Mouse (Mus musculus) stomach, embryonic 14.5 days (tissue): ENCODE measurements at regions not wholly inside any gene's neighbourhood (a gene's known extent, or its start where the extent isn't known, plus 50 kb on each side); places are given as distances from the start of the nearest gene placed in this dataset.

Experiments used
- ATAC-seq: fragments of 200-750 bp; cut with Nextera tagmentation; 2 replicates; pipeline ENCODE4 v1.8.0; 2017; ENCODE audit warnings: low read depth, moderate TSS enrichment; ENCODE audit not compliant: insufficient number of reproducible peaks, insufficient read depth, low FRiP score
- H3K27ac ChIP-seq: fragments of 300-500 bp; sonication (generic); 2 replicates; pipeline ENCODE4 v1.5.1; 2014; ENCODE audit warnings: mild to moderate bottlenecking, low read length, moderate library complexity, mixed read lengths
- H3K27me3 ChIP-seq: fragments of 300-500 bp; sonication (generic); 2 replicates; pipeline ENCODE4 v1.6.1; 2014; ENCODE audit warnings: low read length, control low read depth, mixed read lengths; ENCODE audit not compliant: control insufficient read depth, insufficient read depth
- H3K36me3 ChIP-seq: fragments of 300-500 bp; sonication (generic); 2 replicates; pipeline ENCODE4 v1.6.1; 2014; ENCODE audit warnings: mild to moderate bottlenecking, control low read depth, low read length, moderate library complexity, mixed read lengths; ENCODE audit not compliant: control insufficient read depth, insufficient read depth
- H3K4me1 ChIP-seq: fragments of 300-500 bp; sonication (generic); 2 replicates; pipeline ENCODE4 v1.6.1; 2014; ENCODE audit warnings: low read length, control low read depth, mixed read lengths; ENCODE audit not compliant: control insufficient read depth, insufficient read depth
- H3K4me2 ChIP-seq: fragments of 300-500 bp; sonication (generic); replicated peaks from 2 replicates; pipeline ENCODE4 v1.6.1; 2014; ENCODE audit warnings: low read depth, low read length, control low read depth
- H3K4me3 ChIP-seq: fragments of 300-500 bp; sonication (generic); 2 replicates; pipeline ENCODE4 v1.5.1; 2014; ENCODE audit warnings: low read depth, low read length, control low read depth
- H3K9ac ChIP-seq: fragments of 300-500 bp; sonication (generic); replicated peaks from 2 replicates; pipeline ENCODE4 v1.6.1; 2014; ENCODE audit warnings: low read depth, mild to moderate bottlenecking, control low read depth, low read length, moderate library complexity, mixed read lengths
- H3K9me3 ChIP-seq: fragments of 300-500 bp; sonication (generic); 2 replicates; pipeline ENCODE4 v1.6.1; 2016; ENCODE audit warnings: low read depth, low read length, control low read depth; ENCODE audit not compliant: control insufficient read depth
- WGBS: fragments of 180-500 bp; shearing (Covaris S2); extraction: QIAGEN DNeasy Blood & Tissue Kit; methylation state at CpG from one replicate; pipeline ENCODE4 v1.1.7; 2014; 5-methylcytosine and 5-hydroxymethylcytosine counted together

DNA sequence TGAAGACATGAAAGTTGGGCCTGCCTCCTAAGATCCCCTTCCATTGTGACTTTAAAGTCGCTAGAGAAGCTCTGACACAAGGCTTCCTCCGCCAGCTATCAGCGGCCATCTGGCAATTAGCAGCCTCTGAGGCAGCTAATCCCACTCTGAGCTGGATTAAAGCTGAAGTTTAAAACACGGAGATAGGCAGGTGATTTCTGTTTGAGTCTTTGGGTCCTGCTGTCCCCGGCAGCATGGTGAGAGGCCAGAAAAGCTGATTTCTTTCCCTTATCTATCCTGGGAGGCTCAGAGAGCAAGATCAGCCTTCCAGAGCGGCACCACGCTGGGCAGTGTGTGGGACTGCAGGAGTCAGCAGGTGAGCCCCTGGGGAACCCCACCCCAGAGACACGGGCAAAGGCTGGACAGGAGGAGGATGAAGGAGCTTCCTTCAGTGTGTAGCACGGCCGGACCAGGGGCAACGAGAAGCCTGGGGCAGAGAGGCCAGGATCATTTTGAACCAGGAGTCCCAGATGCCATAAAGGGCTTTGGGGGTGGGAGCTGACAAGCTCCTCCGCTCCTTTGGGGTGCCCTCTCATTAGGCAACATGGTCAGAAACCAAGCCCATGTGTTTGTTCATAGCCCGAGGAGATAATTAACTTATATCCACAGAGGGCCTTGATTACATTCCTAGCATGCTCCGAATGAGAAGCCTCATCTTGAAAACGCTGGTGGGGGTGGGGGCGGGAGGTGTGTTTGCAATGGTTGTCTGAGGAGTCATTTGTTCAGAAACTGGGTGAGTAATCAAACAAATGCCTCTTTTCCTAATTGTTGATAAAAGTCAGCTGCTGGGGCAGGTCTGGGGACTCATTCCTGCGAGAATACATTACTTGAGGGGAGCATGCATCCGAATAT, 432.8 kb upstream of the Klhl29 start:
- Histone ChIP-seq H3K36me3 (no peaks in the 10 kb centered on the region), H3K4me2 (no peak overlapping the region), H3K4me3 (no peak overlapping the region), H3K4me1 (no peaks in the 10 kb centered on the region), H3K27ac (no peak overlapping the region), H3K27me3 (no peaks in the 10 kb centered on the region), H3K9ac (no peak overlapping the region; the same call in 1 of the 2 replicates), H3K9me3 (no peaks in the 10 kb centered on the region)
- 21% methylated on average over 18 of the region's 18 CpGs for WGBS
- ATAC-seq = no peak

- no peak for ATAC-seq
- H3K4me1 ChIP-seq = no peaks in the 10 kb centered on the region
- no peak overlapping the region for H3K4me2 ChIP-seq
- no peaks in the 10 kb centered on the region for H3K36me3 ChIP-seq
- H3K4me3 ChIP-seq = no peak overlapping the region
- WGBS = 66% methylated on average over 2 of the region's 2 CpGs
- no peaks in the 10 kb centered on the region for H3K27me3 ChIP-seq
- H3K9ac ChIP-seq = no peak overlapping the region
- H3K9me3 ChIP-seq = no peaks in the 10 kb centered on the region
- no peak overlapping the region for H3K27ac ChIP-seq
These were observed 430.2 kb upstream of the Klhl29 start for GRCm38 (mm10) chr12:5805731-5806130.

DNA sequence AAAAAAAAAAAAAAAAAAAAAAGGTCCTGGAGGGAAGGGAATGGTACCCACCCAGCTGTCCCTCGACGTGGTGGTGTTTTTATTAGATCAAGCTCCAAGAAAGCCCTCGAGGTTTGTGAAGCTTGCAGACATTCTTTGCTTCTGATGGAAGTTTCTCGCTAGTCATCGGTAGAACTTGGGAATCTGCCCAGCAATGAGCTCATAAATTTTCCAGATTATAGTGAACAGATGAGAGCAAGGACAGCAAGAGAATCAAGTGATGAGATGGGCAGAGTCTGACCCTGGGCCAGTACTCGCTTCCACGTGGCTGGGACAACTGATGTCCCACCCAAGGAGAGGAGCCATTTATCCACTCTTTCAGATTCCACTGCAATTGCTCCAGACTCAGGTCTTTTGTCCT, 417.6 kb upstream of the Klhl29 start:
- ATAC-seq = no peak
- H3K4me3 ChIP-seq = no peak overlapping the region
- H3K4me2 ChIP-seq = no peak overlapping the region
- H3K4me1 ChIP-seq = no peaks in the 10 kb centered on the region
- H3K27ac ChIP-seq = no peak overlapping the region
- 57% methylated on average over 7 of the region's 7 CpGs for WGBS
- H3K9ac ChIP-seq = no peak overlapping the region
- H3K36me3 ChIP-seq = no peaks in the 10 kb centered on the region
- H3K9me3 ChIP-seq = no peaks in the 10 kb centered on the region
- H3K27me3 ChIP-seq = no peaks in the 10 kb centered on the region

GRCm38 (mm10) chr12:5787074-5787813, 411.8 kb upstream of the Klhl29 start:
- Histone ChIP-seq H3K9ac (no peak overlapping the region), H3K4me1 (no peaks in the 10 kb centered on the region), H3K36me3 (no peaks in the 10 kb centered on the region), H3K27ac (no peak overlapping the region), H3K4me3 (no peak overlapping the region), H3K4me2 (no peak overlapping the region), H3K9me3 (no peaks in the 10 kb centered on the region), H3K27me3 (no peaks in the 10 kb centered on the region)
- 59% methylated on average over 7 of the region's 7 CpGs for WGBS
- no peak for ATAC-seq

- ATAC-seq = no peak
These were observed 405.8 kb upstream of the Klhl29 start for GRCm38 (mm10) chr12:5781276-5781675.

DNA sequence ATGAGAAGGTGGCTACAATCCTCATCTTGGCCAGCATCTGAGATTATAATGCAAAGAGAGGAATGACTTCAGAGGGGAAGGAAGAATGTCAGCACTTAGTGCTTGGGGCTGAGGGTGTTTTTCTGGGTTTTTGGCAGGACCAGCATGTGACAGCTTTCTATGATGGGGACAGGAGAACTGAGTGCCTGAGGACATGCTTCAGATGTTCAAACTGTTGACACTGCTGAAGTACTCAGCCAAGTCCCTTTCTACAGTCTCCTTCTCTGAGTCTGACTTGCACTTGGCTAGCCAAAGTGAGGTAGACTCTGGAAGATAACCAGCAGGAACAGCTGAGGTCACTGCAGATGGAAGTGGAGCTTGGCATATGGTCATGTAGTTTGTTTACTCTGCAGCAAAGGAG, 402.1 kb upstream of the Klhl29 start:
- Histone ChIP-seq H3K36me3 (no peaks in the 10 kb centered on the region), H3K4me2 (no peak overlapping the region), H3K9ac (no peak overlapping the region), H3K4me1 (no peaks in the 10 kb centered on the region), H3K27ac (no peak overlapping the region), H3K9me3 (no peaks in the 10 kb centered on the region), H3K4me3 (no peak overlapping the region), H3K27me3 (no peaks in the 10 kb centered on the region)
- no peak for ATAC-seq

More at GRCm38 (mm10) chr12:5781276-5781675, 405.8 kb upstream of the Klhl29 start:
- Histone ChIP-seq H3K27ac (no peak overlapping the region), H3K36me3 (no peaks in the 10 kb centered on the region), H3K4me2 (no peak overlapping the region), H3K9ac (no peak overlapping the region), H3K4me1 (no peaks in the 10 kb centered on the region), H3K27me3 (no peaks in the 10 kb centered on the region), H3K4me3 (no peak overlapping the region), H3K9me3 (no peaks in the 10 kb centered on the region)
- 75% methylated on average over 3 of the region's 3 CpGs for WGBS

DNA sequence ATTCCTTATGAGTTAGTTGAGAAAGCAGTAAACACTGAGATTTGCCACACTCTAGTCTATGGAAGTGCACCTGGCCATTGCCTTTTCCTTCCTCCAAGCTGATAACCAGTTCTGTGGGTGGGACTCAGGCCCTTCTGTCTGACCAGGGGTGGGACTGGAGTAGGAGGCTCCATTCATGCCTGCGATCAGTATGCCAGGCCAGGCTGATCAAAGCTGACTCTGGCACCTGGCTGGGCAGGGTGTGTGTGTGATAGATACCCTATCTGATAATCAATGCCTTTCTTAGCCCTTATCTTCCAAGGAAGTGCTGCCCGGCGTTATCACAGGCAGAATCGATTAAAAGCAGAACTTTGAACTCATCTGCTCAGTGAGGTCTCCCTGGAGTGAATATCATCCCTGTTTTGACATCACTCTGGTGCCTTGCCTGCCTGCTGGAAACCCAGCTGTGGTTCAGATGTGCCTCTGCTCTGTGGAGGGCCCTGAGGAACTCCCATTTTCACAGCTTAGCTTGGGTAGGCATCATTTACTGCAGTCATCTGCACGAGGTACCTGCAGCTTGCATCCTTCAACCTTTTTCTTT, 396.0 kb upstream of the Klhl29 start:
- WGBS = 55% methylated on average over 5 of the region's 5 CpGs
- Histone ChIP-seq H3K4me1 (no peaks in the 10 kb centered on the region), H3K9me3 (no peaks in the 10 kb centered on the region), H3K4me2 (no peak overlapping the region), H3K9ac (no peak overlapping the region), H3K36me3 (no peaks in the 10 kb centered on the region), H3K27me3 (no peaks in the 10 kb centered on the region), H3K4me3 (no peak overlapping the region), H3K27ac (no peak overlapping the region)
- no peak for ATAC-seq

- Histone ChIP-seq H3K4me2 (no peak overlapping the region), H3K27ac (no peak overlapping the region), H3K4me3 (no peak overlapping the region), H3K36me3 (no peaks in the 10 kb centered on the region), H3K27me3 (no peaks in the 10 kb centered on the region), H3K9ac (no peak overlapping the region), H3K4me1 (no peaks in the 10 kb centered on the region), H3K9me3 (no peaks in the 10 kb centered on the region)
- ATAC-seq = no peak
- 70% methylated on average over 2 of the region's 2 CpGs for WGBS
These were observed 395.0 kb upstream of the Klhl29 start for GRCm38 (mm10) chr12:5770531-5770930.
